Mouse (Mus musculus) bone marrow, adult 2 months (tissue): ENCODE data around the gene Zfp954.

Experiments used
- CTCF ChIP-seq: fragments of 200-500 bp; IDR thresholded peaks from 2 replicates; pipeline ENCODE4 v1.5.1; 2011; ENCODE audit warnings: low read length, control low read depth; ENCODE audit not compliant: control insufficient read depth, insufficient read depth
- POLR2A ChIP-seq: fragments of 200-500 bp; IDR thresholded peaks from 2 replicates; pipeline ENCODE4 v1.6.1; 2011; ENCODE audit warnings: low read depth, mild to moderate bottlenecking, control low read depth, low read length, borderline replicate concordance; ENCODE audit not compliant: control insufficient read depth

DNA sequence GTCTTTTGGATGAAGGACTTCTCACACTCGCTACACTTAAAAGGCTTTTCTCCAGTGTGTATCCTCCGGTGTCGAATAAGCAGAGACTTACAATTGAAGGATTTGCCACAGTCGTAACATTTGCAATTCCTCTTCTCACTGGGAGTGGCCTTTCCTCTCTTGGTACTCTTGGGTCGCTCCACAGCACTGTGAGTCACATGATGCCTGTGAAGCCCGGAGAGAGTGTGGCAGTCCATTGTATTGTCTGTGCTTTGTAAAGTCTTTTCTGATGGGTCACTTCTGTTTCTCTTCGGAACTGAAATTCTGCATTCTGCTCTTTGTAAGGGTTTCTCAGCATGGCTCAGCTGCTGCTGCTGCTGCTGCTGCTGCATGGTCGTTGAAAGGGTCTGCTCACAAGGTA, 11.5 kb upstream of the Zfp954 start:
- TF ChIP-seq POLR2A = no peak
- no peak for TF ChIP-seq CTCF
